Mouse (Mus musculus) adrenal gland, adult (tissue): ENCODE results near the gene H2-M10.2.

Experiments used
- DNase-seq, 2 experiments: peaks; one replicate each; pipeline ENCODE4 v3.0.0; 2022 to 2023; ENCODE audit warnings: low spot score in 1 of 2; ENCODE audit not compliant: inconsistent age in 2 of 2

H2-M10.2 gene

DNA sequence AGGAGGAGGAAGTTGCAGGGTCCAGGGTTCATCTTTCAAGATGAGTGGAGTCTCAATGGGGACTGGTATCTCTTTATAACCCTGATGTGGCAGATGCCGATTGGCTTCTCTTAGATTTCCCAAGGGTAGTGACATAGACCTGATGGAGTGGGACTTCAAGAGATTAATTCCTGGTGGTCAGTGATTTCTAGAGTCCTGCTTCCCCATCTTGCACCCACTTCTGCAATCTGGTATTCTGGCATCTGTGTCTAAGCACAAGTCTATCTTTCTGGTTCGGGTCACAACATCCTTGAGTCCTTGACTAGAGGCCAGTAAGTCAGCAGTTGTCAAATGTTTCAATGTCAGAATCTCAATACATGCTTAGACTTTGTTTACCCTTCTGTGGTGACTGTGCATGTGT lies at the start of gene H2-M10.2:
Gene H2-M10.2, minus strand, starts transcription at position 101 of the 400 bp plus-strand sequence.
- no peak for DNase-seq

DNA sequence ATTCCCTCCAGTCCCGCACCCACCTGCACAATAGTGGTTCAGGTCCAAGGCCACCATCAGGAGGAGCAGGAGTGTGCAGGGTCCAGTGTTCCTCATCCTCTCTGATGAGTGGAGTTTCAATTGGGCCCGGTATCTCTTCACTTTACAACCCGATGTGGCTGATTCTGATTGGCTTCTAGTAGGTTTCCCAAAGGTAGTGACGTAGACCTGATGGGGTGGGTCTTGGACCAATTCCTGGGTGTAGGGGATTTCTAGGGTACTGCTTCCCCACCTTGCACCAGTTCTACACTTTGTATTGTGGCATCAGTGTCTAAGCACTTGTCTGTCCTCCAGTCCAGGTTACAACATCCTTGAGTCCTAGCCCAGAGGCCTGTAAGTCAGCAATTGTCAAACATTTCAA lies 39.8 kb upstream of the H2-M10.2 start, which contains the start of gene H2-M10.1:
Gene H2-M10.1, minus strand, starts transcription at position 101 of the 400 bp plus-strand sequence.
- DNase-seq, result no peak

GRCm38 (mm10) chr17:36315689-36316253 lies 29.5 kb upstream of the H2-M10.2 start:
- DNase-seq, result no peak

GRCm38 (mm10) chr17:36315041-36315688 lies 28.9 kb upstream of the H2-M10.2 start:
- DNase-seq, result peak; percentile 62 to 87

DNA sequence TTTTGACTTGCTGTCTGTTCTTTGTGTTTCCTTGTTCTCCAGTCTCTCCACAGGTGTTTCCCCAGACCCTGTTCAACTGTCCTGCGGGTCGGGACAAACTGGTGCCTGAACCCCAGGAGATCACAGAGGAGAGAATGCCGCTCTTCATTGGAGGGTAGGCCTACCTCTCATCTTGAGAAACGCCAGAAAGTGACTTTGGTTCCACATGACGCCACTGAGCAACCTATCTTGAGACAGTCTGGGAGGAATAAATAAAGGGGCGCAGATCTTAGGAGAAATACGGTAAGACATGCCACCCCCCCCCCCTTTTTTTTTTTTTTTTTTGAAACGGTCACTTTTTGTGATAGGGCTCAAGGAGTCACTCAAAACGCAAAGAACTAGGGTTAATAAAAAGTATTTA lies 28.2 kb upstream of the H2-M10.2 start:
- peak; percentile 15 to 50 for DNase-seq

- no peak for DNase-seq
Observed at GRCm38 (mm10) chr17:36309293-36309692, 23.0 kb upstream of the H2-M10.2 start.

DNA sequence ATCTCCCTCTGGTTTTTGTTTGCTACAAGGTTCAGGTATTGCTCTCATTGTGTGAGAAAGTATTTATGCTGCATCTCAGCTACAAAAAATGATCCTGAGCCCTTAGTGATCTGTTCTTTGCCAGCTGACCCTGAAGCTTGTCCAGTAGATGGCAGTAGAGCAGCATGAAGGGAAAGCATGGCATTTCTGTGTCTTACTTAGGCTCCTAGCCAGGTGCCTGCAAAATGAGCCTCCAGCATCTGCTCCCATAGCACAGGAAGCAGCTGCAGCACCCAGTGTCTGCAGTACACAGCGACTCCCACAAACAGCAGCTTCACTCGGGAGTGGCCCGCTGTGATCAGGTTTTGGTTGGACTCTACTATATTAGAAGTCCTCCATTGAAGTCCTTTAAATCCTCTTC lies 22.6 kb upstream of the H2-M10.2 start:
- peak; percentile 64 to 91 for DNase-seq

- DNase-seq, result no peak
Observed at GRCm38 (mm10) chr17:36281521-36282245, 4.6 kb downstream of the H2-M10.2 start.

DNA sequence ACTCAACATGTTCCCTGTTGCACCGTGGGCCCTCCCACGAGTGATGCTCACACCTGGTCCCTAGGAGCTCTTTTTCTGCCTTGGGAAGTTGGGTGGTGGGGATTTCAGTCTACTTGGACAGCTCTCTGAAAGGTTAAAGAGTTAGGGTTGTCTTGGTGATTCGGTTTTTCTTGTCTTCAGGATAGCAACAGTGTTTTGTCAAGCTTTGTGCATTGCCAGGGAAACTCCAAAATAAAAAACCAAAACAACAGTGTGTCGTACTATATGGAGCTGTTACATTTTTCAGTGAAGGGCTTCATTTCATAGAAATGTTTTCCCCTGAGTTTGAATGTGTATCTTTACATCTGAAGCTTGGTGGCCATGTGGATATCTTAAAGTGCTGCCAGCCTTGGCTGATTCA lies 11.5 kb downstream of the H2-M10.2 start:
- no peak for DNase-seq

GRCm38 (mm10) chr17:36273796-36274195 lies 12.5 kb downstream of the H2-M10.2 start:
- DNase-seq, result no peak

DNA sequence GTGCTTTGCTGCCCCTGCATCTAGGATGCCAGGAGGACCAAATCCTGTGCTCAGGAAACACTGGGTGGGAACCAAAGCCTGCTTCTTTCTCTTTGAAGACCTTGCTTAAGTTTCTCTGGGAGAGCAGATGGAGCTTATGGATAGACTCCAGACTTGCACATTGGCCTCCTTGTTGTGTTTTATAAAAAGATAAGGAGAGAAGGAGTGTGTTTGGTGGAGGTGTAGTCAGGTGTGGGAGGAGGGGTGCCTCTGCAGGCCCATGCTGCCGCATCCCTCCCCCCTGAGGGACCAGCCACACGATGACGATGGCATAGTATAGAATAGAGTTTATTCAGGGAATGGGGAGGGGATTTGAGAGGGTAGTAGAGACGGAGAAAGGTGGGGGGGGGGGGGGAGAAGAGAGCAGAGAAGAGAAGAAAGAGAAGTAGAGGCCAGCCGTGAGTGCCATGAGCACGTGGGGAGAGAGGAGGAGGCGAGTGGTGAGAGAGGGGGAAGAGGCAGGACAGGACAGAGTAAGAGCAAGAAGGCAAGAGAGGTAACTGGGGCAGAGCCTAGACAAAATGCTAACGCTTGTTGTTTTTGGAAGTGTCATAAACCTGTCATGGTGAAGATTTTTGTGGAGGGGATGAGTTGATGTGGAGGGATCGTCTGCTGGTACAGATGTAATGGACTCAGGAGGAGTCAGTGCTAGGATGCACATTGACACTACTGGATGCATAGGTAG lies 13.5 kb downstream of the H2-M10.2 start:
- no peak for DNase-seq

DNA sequence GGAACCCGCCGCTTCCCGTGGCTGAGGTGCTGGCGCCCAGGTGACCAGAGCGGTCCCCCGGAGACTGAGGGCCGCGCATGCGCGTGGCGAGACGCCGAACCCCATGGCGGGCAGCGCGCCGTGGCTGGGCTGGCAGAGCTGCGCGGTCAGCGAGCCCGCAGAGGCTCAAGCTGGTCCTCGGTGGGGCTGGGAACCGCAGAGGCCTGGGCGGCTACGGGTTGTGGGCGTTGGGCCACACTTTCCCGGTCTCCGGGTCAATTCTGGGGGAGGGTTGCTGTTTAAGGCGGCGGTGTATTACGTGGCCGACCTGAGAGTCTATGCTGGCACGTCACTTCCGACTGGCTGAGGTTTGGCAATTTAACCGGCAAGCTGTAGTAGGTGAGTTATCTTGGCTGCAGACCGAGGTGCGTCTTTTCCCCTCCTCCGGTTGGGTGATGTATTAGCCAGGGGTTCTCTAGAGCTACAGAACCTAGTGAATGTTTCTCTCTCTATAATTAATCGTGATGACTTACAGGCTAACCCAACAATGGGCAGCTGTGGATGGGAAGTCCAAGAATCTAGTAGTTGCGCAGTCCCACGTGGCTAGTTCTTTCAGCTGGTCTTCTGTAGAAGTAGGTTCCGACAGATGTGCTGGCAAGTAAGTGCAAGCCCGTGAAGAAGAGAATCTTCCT lies 14.6 kb downstream of the H2-M10.2 start, which contains the start of gene Trim39:
Gene Trim39, minus strand, starts transcription at position 662 of the 671 bp plus-strand sequence.
- DNase-seq, result peak; percentile 92 to 98

DNA sequence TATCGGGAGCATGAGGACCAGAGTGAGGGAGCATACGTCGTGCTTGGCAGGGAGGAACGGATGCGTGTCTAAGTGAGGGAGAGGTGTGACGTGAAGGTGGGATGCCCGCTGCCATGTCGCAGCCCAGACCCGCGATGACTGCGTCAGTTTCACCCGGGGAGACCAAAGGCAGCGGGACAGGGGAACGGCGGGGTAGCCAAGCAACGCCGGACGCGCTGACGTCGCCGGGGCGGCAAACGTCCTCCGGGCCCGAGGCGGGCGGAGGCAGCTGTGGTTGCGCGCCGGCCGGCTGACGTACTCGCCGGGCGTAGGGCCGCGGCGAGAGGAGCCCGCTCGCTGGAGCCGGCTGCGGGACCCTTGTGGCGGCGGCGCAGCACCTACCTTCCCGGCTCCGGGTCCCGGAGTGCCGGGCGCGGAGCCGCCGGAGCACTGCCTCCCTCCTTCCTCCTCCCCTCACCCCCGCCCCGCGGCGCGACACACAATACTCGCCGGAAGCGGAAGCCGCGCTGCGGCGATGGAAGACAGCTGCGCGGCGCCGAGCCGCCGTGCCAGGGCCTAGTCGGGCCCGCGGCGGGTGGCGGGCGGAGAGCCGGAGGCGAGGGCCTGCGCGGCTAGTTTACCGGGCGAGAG lies 15.2 kb downstream of the H2-M10.2 start:
- peak; percentile 93 to 98 for DNase-seq

DNA sequence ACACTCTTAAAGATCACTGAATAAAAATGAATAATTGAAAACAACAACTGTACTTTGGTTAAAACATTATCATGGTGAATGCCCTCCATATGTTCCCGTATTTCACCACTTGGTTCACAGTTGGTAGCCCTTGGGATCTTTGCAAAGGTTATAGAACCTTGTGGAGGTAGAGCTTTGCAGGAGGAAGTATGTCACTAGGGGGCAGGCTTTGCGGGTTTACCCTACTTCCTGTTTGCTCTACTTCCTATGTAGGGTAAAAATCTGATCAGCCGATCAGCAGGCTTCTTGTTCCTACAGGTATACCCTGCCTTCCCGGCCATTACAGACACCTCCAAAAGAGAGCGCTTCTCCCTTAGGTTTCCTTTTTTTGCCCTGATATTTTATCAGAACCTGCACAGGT lies 20.5 kb downstream of the H2-M10.2 start:
- no peak for DNase-seq

GRCm38 (mm10) chr17:36264273-36264925 lies 21.9 kb downstream of the H2-M10.2 start:
- DNase-seq, result peak in 1 of 2 experiments; percentile 51

GRCm38 (mm10) chr17:36261511-36262166 lies 24.7 kb downstream of the H2-M10.2 start:
- DNase-seq, result no peak

- DNase-seq, result no peak
Observed at GRCm38 (mm10) chr17:36257969-36258368, 28.3 kb downstream of the H2-M10.2 start, which contains the start of gene Rpp21. Gene Rpp21 (minus strand): TSS chr17:36258069.

DNA sequence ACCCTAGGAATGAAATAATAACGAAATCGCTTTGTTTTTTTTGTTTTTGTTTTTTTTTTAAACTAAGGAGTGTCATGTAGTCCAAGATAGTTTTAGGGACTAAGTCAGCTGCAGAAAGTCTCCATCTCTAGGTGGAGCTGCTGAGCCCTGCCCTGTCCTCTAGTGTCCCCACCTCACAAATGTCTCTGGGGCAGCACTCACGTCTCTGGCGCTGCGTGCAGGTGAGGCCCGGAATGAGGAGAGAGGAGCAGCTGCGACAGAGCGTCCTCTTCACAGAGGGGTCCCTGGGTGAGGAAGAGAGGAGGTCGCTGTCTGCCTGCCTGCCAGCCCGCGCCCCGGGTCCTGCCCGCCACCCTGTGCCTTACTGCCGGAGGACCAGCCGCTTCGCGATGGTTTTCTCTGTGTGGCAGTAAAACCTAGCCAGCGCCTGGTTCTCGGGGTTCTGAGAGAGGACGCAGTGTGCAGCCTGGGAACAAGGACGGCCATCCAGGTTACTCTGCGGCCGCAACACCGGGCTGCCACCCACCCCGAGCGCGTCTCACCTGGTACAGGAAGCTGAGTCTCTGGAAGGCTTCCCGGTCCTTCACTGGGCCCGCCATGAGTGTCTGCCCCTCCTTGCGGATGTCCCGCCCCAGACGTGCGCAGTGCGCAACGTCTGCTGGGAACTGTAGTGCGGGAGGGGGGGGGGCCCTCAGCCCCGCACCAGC lies 28.9 kb downstream of the H2-M10.2 start:
- DNase-seq, result peak; percentile 86 to 96
